38 mouse cellular contexts compared by ENCODE assay signal in genomic region chr4:144686268-144686667, GRCm38 (mm10). TPM values are rescaled to one million over a fixed set of nuclear protein-coding genes. Genes with fewer than 3 reads are reported as not detected.
"Had no signal": no experiment of that assay in that cellular context is flagged by ENCODE, and none has a peak within 500 bp of the region (broad histone marks: within the 10 kb centered on the region; RNA-seq: fewer than 3 reads in every experiment).

TSS of gene Gm436 (minus strand) at chr4:144686368.

- H3K4me3 ChIP-seq: limb, embryonic 10.5 days; limb, embryonic 12.5 days; limb, embryonic 13.5 days; limb, embryonic 15.5 days; liver, embryonic 12.5 days; liver, embryonic 13.5 days; liver, embryonic 15.5 days; lung, embryonic 15.5 days; megakaryocyte, embryonic 14.5 days; midbrain, embryonic 10.5 days; midbrain, embryonic 12.5 days; midbrain, embryonic 13.5 days; midbrain, embryonic 15.5 days; myocyte had no signal

- H3K9me3 ChIP-seq: limb, embryonic 10.5 days; limb, embryonic 12.5 days; limb, embryonic 13.5 days; limb, embryonic 15.5 days; liver, embryonic 12.5 days; liver, embryonic 13.5 days; liver, embryonic 15.5 days; lung, embryonic 15.5 days; megakaryocyte, embryonic 14.5 days had no signal

- H3K4me2 ChIP-seq: limb, embryonic 12.5 days; limb, embryonic 13.5 days; limb, embryonic 15.5 days; liver, embryonic 11.5 days; liver, embryonic 12.5 days; liver, embryonic 13.5 days; liver, embryonic 15.5 days; lung, embryonic 14.5 days; lung, embryonic 15.5 days; midbrain, embryonic 11.5 days; midbrain, embryonic 12.5 days; midbrain, embryonic 13.5 days; midbrain, embryonic 15.5 days had no signal

- H3K27me3 ChIP-seq: limb, embryonic 12.5 days; limb, embryonic 13.5 days; limb, embryonic 15.5 days; liver, embryonic 12.5 days; liver, embryonic 13.5 days; liver, embryonic 15.5 days; lung, embryonic 15.5 days; megakaryocyte, embryonic 14.5 days; midbrain, embryonic 12.5 days; midbrain, embryonic 13.5 days; midbrain, embryonic 15.5 days had no signal

- H3K27ac ChIP-seq: limb, embryonic 10.5 days; limb, embryonic 12.5 days; limb, embryonic 13.5 days; limb, embryonic 15.5 days; liver, embryonic 12.5 days; liver, embryonic 13.5 days; liver, embryonic 14.5 days; liver, embryonic 15.5 days; lung, embryonic 15.5 days; macrophage; midbrain, embryonic 10.5 days; midbrain, embryonic 12.5 days; midbrain, embryonic 13.5 days; midbrain, embryonic 15.5 days had no signal

- H3K36me3 ChIP-seq: limb, embryonic 10.5 days; limb, embryonic 12.5 days; limb, embryonic 13.5 days; limb, embryonic 15.5 days; liver, embryonic 12.5 days; liver, embryonic 13.5 days; liver, embryonic 15.5 days; lung, embryonic 15.5 days; midbrain, embryonic 10.5 days; midbrain, embryonic 12.5 days; midbrain, embryonic 13.5 days; midbrain, embryonic 15.5 days had no signal

- DNase-seq: left cerebral cortex, postnatal 4 days; liver; liver, embryonic 13.5 days; liver, postnatal 0 days; lung, adult 18-20 months; lung, adult 2 months; lung, embryonic 14.5 days; lung, postnatal 10 days; lung, postnatal 14 days; lung, postnatal 36 days; lung, postnatal 4 days; midbrain, embryonic 14.5 days had no signal

- H3K4me1 ChIP-seq: limb, embryonic 10.5 days; limb, embryonic 12.5 days; limb, embryonic 13.5 days; limb, embryonic 15.5 days; liver, embryonic 12.5 days; liver, embryonic 13.5 days; liver, embryonic 15.5 days; lung, embryonic 15.5 days; megakaryocyte, embryonic 14.5 days; midbrain, embryonic 10.5 days; midbrain, embryonic 12.5 days; midbrain, embryonic 13.5 days; midbrain, embryonic 15.5 days had no signal

- H3K9ac ChIP-seq: limb, embryonic 12.5 days; limb, embryonic 13.5 days; limb, embryonic 15.5 days; liver, embryonic 12.5 days; liver, embryonic 13.5 days; liver, embryonic 14.5 days; liver, embryonic 15.5 days; liver, postnatal 0 days; lung, embryonic 14.5 days; lung, embryonic 15.5 days; midbrain, embryonic 12.5 days; midbrain, embryonic 13.5 days; midbrain, embryonic 15.5 days had no signal

- ATAC-seq: liver, embryonic 12.5 days; liver, postnatal 0 days; lung, postnatal 0 days; midbrain, embryonic 13.5 days; midbrain, embryonic 15.5 days; midbrain, embryonic 16.5 days had no signal

RNA-seq across cellular contexts. Expression of gene Gm436, which starts in this region (rescaled TPM):
- polyA plus RNA-seq: limb, embryonic 10.5 days; limb, embryonic 11.5 days; limb, embryonic 12.5 days; limb, embryonic 13.5 days; limb, embryonic 14.5 days; limb, embryonic 15.5 days; liver, adult 2 months; liver, embryonic 11.5 days; liver, embryonic 12.5 days; liver, embryonic 13.5 days; liver, embryonic 14.5 days; liver, embryonic 15.5 days; liver, embryonic 16.5 days; liver, postnatal 0 days; lung, adult 2 months; lung, embryonic 14.5 days; lung, embryonic 15.5 days; lung, embryonic 16.5 days; lung, postnatal 0 days; macrophage; midbrain, embryonic 10.5 days; midbrain, embryonic 11.5 days; midbrain, embryonic 12.5 days; midbrain, embryonic 13.5 days; midbrain, embryonic 14.5 days; midbrain, embryonic 15.5 days; midbrain, embryonic 16.5 days; midbrain, postnatal 0 days; myocyte; neural tube, embryonic 11.5 days had no signal
